Mouse (Mus musculus): ENCODE results near the gene Znrf1. TPM values are rescaled to one million over a fixed set of nuclear protein-coding genes. Genes with fewer than 3 reads are reported as not detected.
A peak's percentile ranks its signal among the peaks of the same experiment; 100 is the strongest.

Znrf1 gene
- polyA plus RNA-seq, 1 experiment from 2014 or later: 33.8 TPM

- WGBS: 90% methylated on average over 6 of the region's 6 CpGs
- Histone ChIP-seq H3K27me3 (ENCODE audit: control insufficient read depth, insufficient read depth, low read length) (no peaks in the 10 kb centered on the region), H3K4me1 (ENCODE audit: control insufficient read depth in 2 of 2, insufficient read depth in 2 of 2, low read length in 2 of 2) (peaks cover 4 to 17% of the 10 kb centered on the region in 2 experiments; a peak in 3 of 4 replicates), H3K9ac (ENCODE audit: low read length) (no peak overlapping the region), H3K27ac (replicated peaks in 1 of 2; ENCODE audit: control insufficient read depth in 1 of 2, insufficient read depth in 1 of 2, low read depth in 2 of 2, low read length in 2 of 2) (no peak overlapping the region), H3K4me3 (ENCODE audit: control insufficient read depth in 1 of 2, insufficient read depth in 1 of 2, low read depth in 1 of 2, low read length in 2 of 2) (no peak overlapping the region), H3K36me3 (ENCODE audit: control insufficient read depth, insufficient read depth, low read length) (peaks cover 15% of the 10 kb centered on the region), H3K9me3 (ENCODE audit: control insufficient read depth, low read length) (no peaks in the 10 kb centered on the region), H3K4me2 (ENCODE audit: low read length) (no peak overlapping the region)
- ATAC-seq (ENCODE audit: insufficient number of reproducible peaks, insufficient read depth, low FRiP score, low read depth): no peak
These were observed 79.1 kb downstream of the Znrf1 start for GRCm38 (mm10) chr8:111614786-111615701.

- WGBS: 61% methylated on average over 6 of the region's 6 CpGs
- ATAC-seq (ENCODE audit: insufficient number of reproducible peaks, insufficient read depth, low FRiP score, low read depth): no peak
These were observed 81.9 kb downstream of the Znrf1 start for GRCm38 (mm10) chr8:111617812-111618211.

GRCm38 (mm10) chr8:111618273-111618672 is 82.4 kb downstream of the Znrf1 start:
- H3K36me3 ChIP-seq (ENCODE audit: control insufficient read depth, insufficient read depth, low read length): peaks cover 15% of the 10 kb centered on the region
- no peak overlapping the region for H3K9ac ChIP-seq (ENCODE audit: low read length)
- no peaks in the 10 kb centered on the region for H3K9me3 ChIP-seq (ENCODE audit: control insufficient read depth, low read length)
- H3K4me2 ChIP-seq (ENCODE audit: low read length): no peak overlapping the region
- H3K27ac ChIP-seq (replicated peaks in 1 of 2; ENCODE audit: control insufficient read depth in 1 of 2, insufficient read depth in 1 of 2, low read depth in 2 of 2, low read length in 2 of 2): no peak overlapping the region
- ATAC-seq (ENCODE audit: insufficient number of reproducible peaks, insufficient read depth, low FRiP score, low read depth): no peak
- H3K4me1 ChIP-seq (ENCODE audit: control insufficient read depth in 2 of 2, insufficient read depth in 2 of 2, low read length in 2 of 2): peaks cover 4 to 18% of the 10 kb centered on the region in 2 experiments; a peak in 3 of 4 replicates
- H3K27me3 ChIP-seq (ENCODE audit: control insufficient read depth, insufficient read depth, low read length): no peaks in the 10 kb centered on the region
- H3K4me3 ChIP-seq (ENCODE audit: control insufficient read depth in 1 of 2, insufficient read depth in 1 of 2, low read depth in 1 of 2, low read length in 2 of 2): no peak overlapping the region
- 77% methylated on average over 4 of the region's 4 CpGs for WGBS

More at GRCm38 (mm10) chr8:111617812-111618211, 81.9 kb downstream of the Znrf1 start:
- no peak overlapping the region for H3K27ac ChIP-seq (replicated peaks in 1 of 2; ENCODE audit: control insufficient read depth in 1 of 2, insufficient read depth in 1 of 2, low read depth in 2 of 2, low read length in 2 of 2)
- no peak overlapping the region for H3K9ac ChIP-seq (ENCODE audit: low read length)
- peaks cover 4 to 18% of the 10 kb centered on the region in 2 experiments; a peak in 3 of 4 replicates for H3K4me1 ChIP-seq (ENCODE audit: control insufficient read depth in 2 of 2, insufficient read depth in 2 of 2, low read length in 2 of 2)
- H3K4me3 ChIP-seq (ENCODE audit: control insufficient read depth in 1 of 2, insufficient read depth in 1 of 2, low read depth in 1 of 2, low read length in 2 of 2): no peak overlapping the region
- H3K36me3 ChIP-seq (ENCODE audit: control insufficient read depth, insufficient read depth, low read length): peaks cover 10% of the 10 kb centered on the region
- H3K9me3 ChIP-seq (ENCODE audit: control insufficient read depth, low read length): no peaks in the 10 kb centered on the region
- H3K27me3 ChIP-seq (ENCODE audit: control insufficient read depth, insufficient read depth, low read length): no peaks in the 10 kb centered on the region
- no peak overlapping the region for H3K4me2 ChIP-seq (ENCODE audit: low read length)

- 29% methylated on average over 1 of the region's 1 CpGs for WGBS
- ATAC-seq (ENCODE audit: insufficient number of reproducible peaks, insufficient read depth, low FRiP score, low read depth): no peak
- H3K9me3 ChIP-seq (ENCODE audit: control insufficient read depth, low read length): no peaks in the 10 kb centered on the region
- 0 out of 2 replicates have a peak overlapping the region, but pooled peaks have one; percentile 8 for H3K9ac ChIP-seq (ENCODE audit: low read length)
- H3K27ac ChIP-seq (replicated peaks in 1 of 2; ENCODE audit: control insufficient read depth in 1 of 2, insufficient read depth in 1 of 2, low read depth in 2 of 2, low read length in 2 of 2): peak overlapping the region in 1 of 2 experiments; percentile 41; a peak in 1 of 4 replicates
- H3K4me3 ChIP-seq (ENCODE audit: control insufficient read depth in 1 of 2, insufficient read depth in 1 of 2, low read depth in 1 of 2, low read length in 2 of 2): no peak overlapping the region
- peaks cover 15% of the 10 kb centered on the region for H3K36me3 ChIP-seq (ENCODE audit: control insufficient read depth, insufficient read depth, low read length)
- H3K4me2 ChIP-seq (ENCODE audit: low read length): no peak overlapping the region
- H3K27me3 ChIP-seq (ENCODE audit: control insufficient read depth, insufficient read depth, low read length): no peaks in the 10 kb centered on the region
- peaks cover 17 to 31% of the 10 kb centered on the region in 2 experiments for H3K4me1 ChIP-seq (ENCODE audit: control insufficient read depth in 2 of 2, insufficient read depth in 2 of 2, low read length in 2 of 2)
These were observed 84.0 kb downstream of the Znrf1 start for GRCm38 (mm10) chr8:111619936-111620335.

- H3K4me3 ChIP-seq (ENCODE audit: control insufficient read depth in 1 of 2, insufficient read depth in 1 of 2, low read depth in 1 of 2, low read length in 2 of 2): no peak overlapping the region
- peaks cover 15% of the 10 kb centered on the region for H3K36me3 ChIP-seq (ENCODE audit: control insufficient read depth, insufficient read depth, low read length)
- no peak overlapping the region for H3K27ac ChIP-seq (replicated peaks in 1 of 2; ENCODE audit: control insufficient read depth in 1 of 2, insufficient read depth in 1 of 2, low read depth in 2 of 2, low read length in 2 of 2)
- H3K4me1 ChIP-seq (ENCODE audit: control insufficient read depth in 2 of 2, insufficient read depth in 2 of 2, low read length in 2 of 2): peaks cover 19 to 36% of the 10 kb centered on the region in 2 experiments
- H3K9ac ChIP-seq (ENCODE audit: low read length): no peak overlapping the region
- H3K9me3 ChIP-seq (ENCODE audit: control insufficient read depth, low read length): no peaks in the 10 kb centered on the region
- WGBS: 88% methylated on average over 3 of the region's 3 CpGs
- no peak overlapping the region for H3K4me2 ChIP-seq (ENCODE audit: low read length)
- ATAC-seq (ENCODE audit: insufficient number of reproducible peaks, insufficient read depth, low FRiP score, low read depth): no peak
- H3K27me3 ChIP-seq (ENCODE audit: control insufficient read depth, insufficient read depth, low read length): no peaks in the 10 kb centered on the region
These were observed 86.2 kb downstream of the Znrf1 start for GRCm38 (mm10) chr8:111622104-111622503.

- no peak overlapping the region for H3K4me3 ChIP-seq (ENCODE audit: control insufficient read depth in 1 of 2, insufficient read depth in 1 of 2, low read depth in 1 of 2, low read length in 2 of 2)
- H3K9ac ChIP-seq (ENCODE audit: low read length): no peak overlapping the region
- no peak overlapping the region for H3K4me2 ChIP-seq (ENCODE audit: low read length)
- H3K27me3 ChIP-seq (ENCODE audit: control insufficient read depth, insufficient read depth, low read length): no peaks in the 10 kb centered on the region
- no peak for ATAC-seq (ENCODE audit: insufficient number of reproducible peaks, insufficient read depth, low FRiP score, low read depth)
- H3K9me3 ChIP-seq (ENCODE audit: control insufficient read depth, low read length): no peaks in the 10 kb centered on the region
- H3K36me3 ChIP-seq (ENCODE audit: control insufficient read depth, insufficient read depth, low read length): peaks cover 15% of the 10 kb centered on the region
- H3K27ac ChIP-seq (replicated peaks in 1 of 2; ENCODE audit: control insufficient read depth in 1 of 2, insufficient read depth in 1 of 2, low read depth in 2 of 2, low read length in 2 of 2): no peak overlapping the region
- peaks cover 19 to 36% of the 10 kb centered on the region in 2 experiments for H3K4me1 ChIP-seq (ENCODE audit: control insufficient read depth in 2 of 2, insufficient read depth in 2 of 2, low read length in 2 of 2)
- WGBS: 89% methylated on average over 10 of the region's 10 CpGs
These were observed 86.7 kb downstream of the Znrf1 start for GRCm38 (mm10) chr8:111622553-111622952.

GRCm38 (mm10) chr8:111624081-111624852 is 88.4 kb downstream of the Znrf1 start:
- no peak overlapping the region for H3K4me2 ChIP-seq (ENCODE audit: low read length)
- no peak overlapping the region for H3K4me3 ChIP-seq (ENCODE audit: control insufficient read depth in 1 of 2, insufficient read depth in 1 of 2, low read depth in 1 of 2, low read length in 2 of 2)
- H3K27me3 ChIP-seq (ENCODE audit: control insufficient read depth, insufficient read depth, low read length): no peaks in the 10 kb centered on the region
- no peaks in the 10 kb centered on the region for H3K9me3 ChIP-seq (ENCODE audit: control insufficient read depth, low read length)
- peak overlapping the region; percentile 6; the same call in 1 of the 2 replicates for H3K9ac ChIP-seq (ENCODE audit: low read length)
- H3K4me1 ChIP-seq (ENCODE audit: control insufficient read depth in 2 of 2, insufficient read depth in 2 of 2, low read length in 2 of 2): peaks cover 15 to 27% of the 10 kb centered on the region in 2 experiments
- 68% methylated on average over 12 of the region's 12 CpGs for whole genome bisulfite sequencing
- peak overlapping the region; percentile 2 to 41; a peak in 3 of 4 replicates for H3K27ac ChIP-seq (replicated peaks in 1 of 2; ENCODE audit: control insufficient read depth in 1 of 2, insufficient read depth in 1 of 2, low read depth in 2 of 2, low read length in 2 of 2)
- H3K36me3 ChIP-seq (ENCODE audit: control insufficient read depth, insufficient read depth, low read length): peaks cover 17% of the 10 kb centered on the region
- no peak for ATAC-seq (ENCODE audit: insufficient number of reproducible peaks, insufficient read depth, low FRiP score, low read depth)
